Mouse (Mus musculus): ENCODE results near the gene Dhrs11.
"Not testable (repeated sequence)": the region's sequence is repeated elsewhere in the genome, so short reads cannot be mapped to it uniquely, and the experiment has no call there.

Gene Dhrs11

DNA sequence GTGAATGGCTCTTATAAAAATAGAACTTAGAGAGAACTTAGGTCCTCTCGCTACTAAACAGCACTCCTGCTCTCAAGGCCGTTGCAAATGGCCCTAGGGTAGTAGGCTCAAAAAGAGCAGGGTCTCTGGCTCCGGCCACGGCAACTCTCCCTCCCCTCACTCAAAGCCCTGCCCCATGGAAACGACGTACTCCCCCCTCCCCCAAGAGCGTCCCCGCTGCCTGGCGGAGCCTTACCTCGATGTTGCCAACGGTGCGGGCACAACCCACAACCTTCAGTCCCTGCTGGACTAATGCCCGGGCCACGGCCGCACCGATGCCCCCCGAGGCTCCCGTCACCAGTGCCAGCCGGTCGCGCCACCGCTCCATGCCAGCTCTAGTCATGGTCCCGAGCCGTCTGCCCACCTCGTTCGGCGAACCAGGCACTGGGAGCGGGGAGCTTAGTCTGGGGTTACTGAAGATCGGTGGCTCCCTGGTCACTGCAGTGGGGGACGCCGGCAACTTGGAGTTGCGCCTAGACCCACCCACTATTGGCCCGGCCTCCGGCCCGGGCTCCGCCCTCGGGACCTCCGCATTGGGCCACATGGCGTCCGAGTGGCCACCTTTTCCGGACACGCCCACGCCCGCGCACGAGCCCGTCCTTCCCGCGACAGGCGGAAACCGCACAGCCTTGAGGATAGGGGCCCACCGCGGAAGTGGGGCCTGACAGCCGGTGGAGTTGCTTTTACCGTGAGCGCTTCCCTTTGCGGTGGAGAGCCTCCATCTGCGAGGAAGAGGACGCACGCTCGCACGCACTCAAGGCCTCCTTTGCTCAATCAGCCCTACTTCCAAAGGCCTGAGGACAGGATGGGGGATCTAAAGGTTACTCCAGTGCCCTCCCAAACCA, at the start of gene Dhrs11:
Gene Dhrs11 (minus strand): TSS at position 479 of the 884 bp plus-strand sequence.
- peak; percentile 91 for DNase-seq (ENCODE audit: low read depth, low spot score)
- Histone ChIP-seq H3K27me3 (ENCODE audit: control insufficient read depth, insufficient read depth, low read length, poor library complexity, severe bottlenecking) (no peaks in the 10 kb centered on the region), H3K36me3 (ENCODE audit: control insufficient read depth, insufficient read depth, low read length, poor library complexity, severe bottlenecking) (0 out of 2 replicates have a peak, but pooled peaks cover 1% of the 10 kb centered on the region)

DNA sequence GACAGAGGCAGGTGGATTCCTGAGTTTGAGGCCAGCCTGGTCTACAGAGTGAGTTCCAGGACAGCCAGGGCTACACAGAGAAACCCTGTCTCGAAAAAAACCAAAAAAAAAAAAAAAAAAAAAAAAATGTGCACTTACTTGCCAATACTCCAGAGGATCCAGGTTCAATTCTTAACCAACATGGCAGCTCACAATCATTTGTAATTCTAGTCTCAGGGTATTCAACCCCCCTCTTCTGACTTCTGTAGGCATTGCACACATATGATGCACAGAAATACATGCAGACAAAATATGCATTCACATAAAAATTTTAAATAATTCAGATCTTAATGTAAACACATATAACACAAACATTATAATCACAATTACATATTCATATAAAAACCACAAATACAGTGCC, 47.2 kb upstream of the Dhrs11 start:
- not testable (repeated sequence) for H3K36me3 ChIP-seq (ENCODE audit: control insufficient read depth, insufficient read depth, low read length, poor library complexity, severe bottlenecking); H3K27me3 ChIP-seq (ENCODE audit: control insufficient read depth, insufficient read depth, low read length, poor library complexity, severe bottlenecking); DNase-seq (ENCODE audit: low read depth, low spot score)

DNA sequence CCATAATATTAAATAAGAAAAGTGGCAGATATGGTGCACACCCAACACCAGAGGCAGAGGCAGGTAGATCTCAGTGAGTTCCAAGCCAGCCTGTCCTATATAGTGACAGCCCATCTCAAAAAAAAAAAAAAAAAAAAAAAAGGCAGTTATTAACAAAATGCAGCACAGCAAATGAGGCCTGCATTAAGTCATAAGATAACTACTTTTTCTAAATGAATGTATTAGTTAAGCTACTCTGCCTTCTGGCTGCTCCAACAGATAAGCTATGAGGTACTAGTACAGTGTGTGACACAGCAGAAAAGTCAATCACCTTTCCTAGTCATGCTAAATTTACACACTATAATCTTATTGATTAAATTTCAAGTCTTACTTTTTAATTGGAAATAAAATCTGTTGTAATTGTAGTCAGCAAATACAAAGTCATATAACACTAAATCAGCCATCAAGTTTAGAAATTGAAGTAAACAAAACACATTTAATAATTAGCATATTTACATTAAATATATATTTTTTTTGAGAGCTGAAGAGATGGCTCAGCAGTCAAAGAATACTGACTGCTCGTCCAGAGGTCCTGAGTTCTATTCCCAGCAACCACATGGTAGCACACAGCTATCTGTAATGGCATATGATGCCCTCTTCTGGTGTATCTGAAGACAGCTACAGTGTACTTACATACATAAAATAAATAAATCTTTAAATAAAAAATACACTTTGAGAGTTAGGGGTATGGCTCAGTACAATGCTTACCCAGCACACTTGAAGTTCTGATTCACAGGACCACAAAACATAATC, 44.4 kb upstream of the Dhrs11 start:
- no peaks in the 10 kb centered on the region for H3K27me3 ChIP-seq (ENCODE audit: control insufficient read depth, insufficient read depth, low read length, poor library complexity, severe bottlenecking)
- DNase-seq (ENCODE audit: low read depth, low spot score), result no peak
- H3K36me3 ChIP-seq (ENCODE audit: control insufficient read depth, insufficient read depth, low read length, poor library complexity, severe bottlenecking), result 0 out of 2 replicates have a peak, but pooled peaks cover 2% of the 10 kb centered on the region

DNA sequence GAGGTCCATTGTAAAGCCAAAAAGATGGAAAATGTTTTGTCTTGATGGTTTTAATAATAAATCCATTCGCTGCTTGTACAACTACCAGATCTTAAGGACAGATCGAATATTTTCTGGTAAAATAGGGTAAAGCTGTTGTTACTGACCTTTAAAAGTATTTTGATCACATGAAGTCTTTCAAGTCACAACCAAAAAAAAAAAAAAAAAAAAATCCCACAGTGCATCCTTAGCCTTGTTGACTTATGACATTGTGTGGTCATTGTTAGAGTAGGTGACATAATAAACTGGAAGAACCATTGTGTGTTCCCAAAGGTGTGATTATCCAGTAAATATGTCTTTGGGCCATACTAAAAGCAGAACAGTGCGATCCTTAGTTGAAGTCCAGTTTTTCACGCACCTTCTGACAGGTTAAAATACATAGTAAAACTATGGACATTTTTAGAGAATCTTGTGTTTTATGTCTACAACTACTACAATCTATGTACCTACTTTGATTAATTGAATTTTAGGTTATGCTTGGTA, 42.8 kb upstream of the Dhrs11 start:
- Histone ChIP-seq H3K27me3 (ENCODE audit: control insufficient read depth, insufficient read depth, low read length, poor library complexity, severe bottlenecking) (no peaks in the 10 kb centered on the region), H3K36me3 (ENCODE audit: control insufficient read depth, insufficient read depth, low read length, poor library complexity, severe bottlenecking) (0 out of 2 replicates have a peak, but pooled peaks cover 2% of the 10 kb centered on the region)
- DNase-seq (ENCODE audit: low read depth, low spot score), result no peak

DNA sequence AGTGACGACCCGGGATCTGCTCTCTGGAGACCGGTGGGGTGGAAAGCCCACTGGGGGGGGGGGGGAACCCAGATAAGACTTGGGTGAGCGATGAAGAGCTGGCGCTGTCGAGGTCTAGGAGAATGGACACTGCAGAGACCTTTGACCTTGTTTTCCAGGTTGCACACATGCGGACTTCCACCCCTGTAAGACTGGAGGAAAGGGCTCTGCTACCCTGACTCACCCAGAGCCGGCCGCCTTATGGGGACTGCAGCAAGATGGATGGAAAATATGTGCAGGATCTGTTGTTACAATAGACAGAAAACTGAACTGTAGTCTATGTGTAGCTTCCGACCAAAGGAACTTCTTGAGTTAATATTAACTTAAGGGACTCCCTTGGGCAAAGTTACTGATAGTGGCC, 42.3 kb upstream of the Dhrs11 start:
- DNase-seq (ENCODE audit: low read depth, low spot score), result no peak
- H3K36me3 ChIP-seq (ENCODE audit: control insufficient read depth, insufficient read depth, low read length, poor library complexity, severe bottlenecking), result no peaks in the 10 kb centered on the region
- no peaks in the 10 kb centered on the region for H3K27me3 ChIP-seq (ENCODE audit: control insufficient read depth, insufficient read depth, low read length, poor library complexity, severe bottlenecking)

DNA sequence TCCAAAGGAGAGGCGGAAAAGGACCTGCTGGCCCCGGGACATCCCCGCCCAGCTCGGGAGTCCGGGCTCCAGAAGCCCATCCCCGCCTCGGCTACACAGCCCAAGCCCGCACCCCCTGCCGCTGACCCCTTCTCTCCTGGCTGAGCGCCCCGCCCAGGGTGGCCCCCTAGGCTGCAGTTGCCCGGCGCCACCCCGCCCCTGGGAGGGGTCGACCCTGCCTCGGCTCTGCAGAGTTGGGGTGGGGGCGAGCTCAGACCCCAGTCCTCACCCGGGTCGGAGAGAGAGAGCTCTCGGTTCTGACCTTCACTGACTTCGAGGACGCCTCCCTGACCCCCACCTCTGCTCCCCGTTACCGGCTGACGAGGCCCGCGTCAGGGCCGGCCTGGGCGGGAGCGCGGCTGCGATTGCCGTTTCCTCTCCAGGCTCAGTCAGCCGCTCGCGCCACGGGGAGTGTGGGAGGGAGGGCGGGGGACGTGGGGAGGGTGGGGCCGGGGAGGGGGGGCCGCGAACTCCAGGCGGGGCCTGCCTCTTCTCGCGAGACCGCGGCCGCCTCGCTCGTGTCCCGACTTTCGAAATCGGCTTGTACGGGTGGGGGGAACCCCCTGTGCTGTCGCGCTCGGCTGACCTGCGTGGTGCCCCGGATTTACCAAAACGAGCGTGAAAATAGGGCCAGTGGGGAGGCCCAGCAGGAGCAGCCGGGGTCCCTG, 41.7 kb upstream of the Dhrs11 start, which contains the start of gene Ggnbp2:
Gene Ggnbp2 (minus strand): TSS at position 481 of the 707 bp plus-strand sequence.
- DNase-seq (ENCODE audit: low read depth, low spot score), result peak; percentile 96
- Histone ChIP-seq H3K36me3 (ENCODE audit: control insufficient read depth, insufficient read depth, low read length, poor library complexity, severe bottlenecking) (no peaks in the 10 kb centered on the region; the same call in 1 of the 2 replicates), H3K27me3 (ENCODE audit: control insufficient read depth, insufficient read depth, low read length, poor library complexity, severe bottlenecking) (no peaks in the 10 kb centered on the region)

DNA sequence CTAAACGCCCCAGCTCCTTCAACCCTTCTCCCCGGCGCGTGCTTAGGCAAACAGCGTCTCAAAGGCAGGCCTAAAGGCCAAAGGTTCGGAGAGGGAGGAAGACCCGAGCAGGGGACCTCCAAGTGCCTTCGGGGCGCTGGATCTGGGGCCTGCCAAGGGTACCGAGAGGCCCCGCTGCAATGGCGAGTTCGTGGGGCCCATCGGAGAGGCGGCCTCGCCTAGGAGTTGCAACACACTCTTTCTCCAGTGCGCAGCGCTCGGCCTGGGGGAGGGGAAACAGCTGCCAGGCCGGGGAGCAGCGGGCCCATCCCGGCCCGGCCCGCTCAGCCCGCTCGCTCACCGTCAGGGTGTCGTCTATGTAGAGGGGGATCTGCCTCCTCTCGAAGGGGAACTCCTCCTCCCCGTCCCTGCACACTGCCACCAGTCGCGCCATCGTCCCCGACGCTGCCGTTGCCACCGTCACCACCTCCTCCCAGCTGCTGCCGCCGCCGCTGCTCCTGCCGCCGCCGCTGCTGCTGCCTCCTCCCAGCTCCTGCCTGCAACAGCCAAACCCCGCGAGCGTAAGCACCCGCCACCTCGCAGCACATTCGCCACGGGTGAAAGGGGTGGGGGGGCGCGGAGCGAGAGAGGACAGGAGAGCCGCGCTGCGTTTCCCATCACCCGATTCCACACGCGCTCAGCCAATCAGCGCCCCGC, 40.9 kb upstream of the Dhrs11 start:
- Histone ChIP-seq H3K27me3 (ENCODE audit: control insufficient read depth, insufficient read depth, low read length, poor library complexity, severe bottlenecking) (no peaks in the 10 kb centered on the region), H3K36me3 (ENCODE audit: control insufficient read depth, insufficient read depth, low read length, poor library complexity, severe bottlenecking) (peaks cover 2% of the 10 kb centered on the region; the same call in 1 of the 2 replicates)
- DNase-seq (ENCODE audit: low read depth, low spot score), result peak; percentile 95

DNA sequence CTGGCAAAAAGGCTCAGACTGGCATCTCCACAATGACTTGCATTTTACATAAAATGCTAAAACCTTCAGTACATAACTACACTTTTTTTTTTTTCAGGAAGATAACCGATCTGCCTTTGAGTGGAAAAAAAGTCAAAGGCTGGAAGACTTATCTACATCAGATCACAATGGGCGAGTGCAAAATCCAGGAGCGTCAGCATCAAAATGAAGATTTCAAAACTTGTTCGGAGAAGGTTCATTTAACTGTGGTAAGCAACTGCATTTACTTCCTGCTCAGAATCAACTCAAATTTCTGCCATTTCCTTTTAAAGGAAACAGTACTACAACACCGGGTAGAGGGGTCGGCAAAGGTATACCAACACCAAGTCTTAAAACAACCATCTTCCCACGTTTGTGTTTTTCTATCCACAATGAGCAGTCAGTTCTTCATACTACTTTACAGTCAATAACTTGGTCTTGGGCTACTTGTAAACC, 40.0 kb upstream of the Dhrs11 start:
- peak; percentile 18 for DNase-seq (ENCODE audit: low read depth, low spot score)
- Histone ChIP-seq H3K36me3 (ENCODE audit: control insufficient read depth, insufficient read depth, low read length, poor library complexity, severe bottlenecking) (peaks cover 2% of the 10 kb centered on the region; the same call in 1 of the 2 replicates), H3K27me3 (ENCODE audit: control insufficient read depth, insufficient read depth, low read length, poor library complexity, severe bottlenecking) (no peaks in the 10 kb centered on the region)

DNA sequence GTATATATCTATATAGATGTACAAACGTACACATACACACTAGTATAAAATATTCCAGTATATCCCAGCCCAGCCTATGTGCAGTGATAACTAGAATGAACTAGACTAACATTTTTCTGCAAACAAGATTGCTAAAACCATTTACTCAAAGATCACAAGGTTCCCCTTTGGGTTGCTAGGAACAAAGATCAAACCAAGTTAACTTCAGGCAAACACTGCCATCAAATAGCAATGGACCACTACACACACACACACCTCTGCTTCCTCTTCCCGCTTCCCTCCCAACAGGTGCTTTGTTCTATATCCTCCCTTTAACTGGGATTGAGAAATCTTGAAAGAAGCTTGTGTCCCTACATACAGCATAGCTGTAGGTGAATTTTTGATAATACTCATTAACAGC, 38.8 kb upstream of the Dhrs11 start:
- Histone ChIP-seq H3K27me3 (ENCODE audit: control insufficient read depth, insufficient read depth, low read length, poor library complexity, severe bottlenecking) (no peaks in the 10 kb centered on the region), H3K36me3 (ENCODE audit: control insufficient read depth, insufficient read depth, low read length, poor library complexity, severe bottlenecking) (peaks cover 2% of the 10 kb centered on the region; the same call in 1 of the 2 replicates)
- DNase-seq (ENCODE audit: low read depth, low spot score), result no peak

DNA sequence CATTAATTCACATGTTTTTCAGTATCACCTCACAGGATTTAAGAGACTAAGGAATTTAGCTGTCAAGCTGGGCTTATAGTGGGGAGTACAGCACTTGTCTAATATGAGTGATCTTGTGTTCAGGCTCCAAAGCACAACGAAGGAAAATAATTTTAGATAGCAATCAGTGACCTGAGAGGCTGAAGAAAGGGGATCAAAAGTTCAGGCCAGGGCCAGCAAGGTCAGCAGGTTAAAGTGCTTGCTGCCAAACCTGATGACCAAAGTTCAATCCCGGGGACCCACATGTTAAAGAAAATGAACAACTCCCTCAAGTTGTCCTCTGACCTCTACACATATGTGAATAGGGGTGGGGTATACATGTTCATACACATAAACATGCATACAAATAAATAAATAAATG, 36.5 kb upstream of the Dhrs11 start:
- H3K36me3 ChIP-seq (ENCODE audit: control insufficient read depth, insufficient read depth, low read length, poor library complexity, severe bottlenecking), result peaks cover 4% of the 10 kb centered on the region; the same call in 1 of the 2 replicates
- H3K27me3 ChIP-seq (ENCODE audit: control insufficient read depth, insufficient read depth, low read length, poor library complexity, severe bottlenecking), result no peaks in the 10 kb centered on the region
- DNase-seq (ENCODE audit: low read depth, low spot score), result no peak

DNA sequence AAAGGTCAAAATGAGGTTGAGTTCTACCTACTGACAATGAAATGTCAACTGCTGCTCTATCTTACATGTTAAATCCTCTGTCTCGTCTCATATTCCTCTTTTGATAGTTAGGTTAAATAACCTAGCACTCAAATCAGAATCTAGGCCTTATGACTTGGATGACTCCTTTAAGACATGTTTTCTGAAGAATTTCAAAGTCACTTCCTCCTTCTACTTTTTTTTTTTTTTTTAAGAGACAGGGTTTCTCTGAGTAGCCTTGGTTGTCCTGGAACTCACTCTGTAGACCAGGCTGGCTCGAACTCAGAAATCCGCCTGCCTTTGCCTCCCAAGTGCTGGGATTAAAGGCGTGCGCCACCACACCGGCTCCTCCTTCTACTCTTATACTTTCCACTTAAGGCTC, 26.5 kb upstream of the Dhrs11 start:
- H3K36me3 ChIP-seq (ENCODE audit: control insufficient read depth, insufficient read depth, low read length, poor library complexity, severe bottlenecking), result peaks cover 11% of the 10 kb centered on the region
- DNase-seq (ENCODE audit: low read depth, low spot score), result no peak

DNA sequence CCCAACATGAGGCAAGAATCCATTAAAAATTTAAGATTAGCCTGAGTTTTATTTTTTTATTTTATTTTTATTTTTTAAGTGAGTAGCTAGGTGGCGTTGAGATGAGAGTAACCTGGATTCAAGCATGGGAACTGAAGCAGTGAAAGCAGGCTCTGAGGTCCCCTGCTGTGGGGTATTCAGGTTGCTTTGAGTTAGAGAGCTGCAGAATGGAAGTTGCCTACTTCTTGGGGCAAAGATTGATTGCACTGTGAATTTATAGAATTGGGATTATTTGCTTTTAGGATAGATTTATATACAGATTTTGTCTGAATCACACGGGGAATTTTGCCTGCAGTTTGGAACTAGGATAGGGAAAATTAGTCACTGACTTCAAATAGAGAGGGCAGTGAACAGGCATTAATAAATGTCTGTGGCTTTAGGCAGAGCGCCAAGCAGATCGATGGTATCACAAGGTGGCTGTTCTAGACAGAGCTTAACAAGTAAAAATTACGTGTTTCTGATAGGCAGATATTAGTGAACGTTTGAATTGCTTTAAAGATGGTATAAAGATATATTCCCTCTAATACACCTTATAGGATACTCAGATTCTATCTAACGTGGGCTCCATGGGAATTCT, 18.8 kb upstream of the Dhrs11 start:
- DNase-seq (ENCODE audit: low read depth, low spot score), result no peak
- Histone ChIP-seq H3K27me3 (ENCODE audit: control insufficient read depth, insufficient read depth, low read length, poor library complexity, severe bottlenecking) (no peaks in the 10 kb centered on the region), H3K36me3 (ENCODE audit: control insufficient read depth, insufficient read depth, low read length, poor library complexity, severe bottlenecking) (peaks cover 10% of the 10 kb centered on the region; the same call in 1 of the 2 replicates)

More for the DNA sequence above, 26.5 kb upstream of the Dhrs11 start:
- H3K27me3 ChIP-seq (ENCODE audit: control insufficient read depth, insufficient read depth, low read length, poor library complexity, severe bottlenecking), result no peaks in the 10 kb centered on the region

DNA sequence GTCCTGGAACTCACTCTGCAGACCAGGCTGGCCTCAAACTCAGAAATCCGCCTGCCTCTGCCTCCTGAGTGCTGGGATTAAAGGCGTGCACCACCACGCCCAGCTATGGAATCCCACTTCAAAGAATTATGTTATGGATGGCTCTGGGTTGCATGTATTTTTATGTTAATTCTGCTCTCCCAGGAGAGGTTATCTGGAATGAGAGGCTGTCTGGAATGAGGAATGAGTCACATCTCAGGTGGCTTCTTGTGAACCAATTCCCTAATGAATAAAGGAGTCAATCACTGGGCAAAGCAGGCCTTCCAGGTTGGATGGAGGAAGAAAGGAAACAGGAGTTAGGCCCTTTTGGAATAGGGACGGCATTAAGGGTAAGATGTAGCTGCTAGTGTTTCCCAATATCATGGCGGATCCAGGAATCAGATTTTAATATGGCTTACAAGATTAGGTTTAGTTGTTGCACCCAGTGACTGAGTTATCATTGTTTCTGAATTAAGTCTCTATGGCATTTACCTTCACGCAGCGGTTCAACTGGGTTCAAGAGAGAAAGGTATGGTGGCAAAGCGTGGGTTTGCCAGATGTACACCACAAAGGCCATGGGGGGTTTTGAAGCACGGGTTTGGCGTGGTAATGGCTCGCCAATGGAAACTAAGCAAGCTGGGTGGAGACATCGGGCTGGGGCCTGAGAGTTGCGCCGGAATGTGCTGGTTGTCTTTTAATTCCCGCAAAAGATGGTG, 18.1 kb upstream of the Dhrs11 start:
- peaks cover 10% of the 10 kb centered on the region; the same call in 1 of the 2 replicates for H3K36me3 ChIP-seq (ENCODE audit: control insufficient read depth, insufficient read depth, low read length, poor library complexity, severe bottlenecking)
- DNase-seq (ENCODE audit: low read depth, low spot score), result no peak

More for the DNA sequence above, 18.1 kb upstream of the Dhrs11 start:
- H3K27me3 ChIP-seq (ENCODE audit: control insufficient read depth, insufficient read depth, low read length, poor library complexity, severe bottlenecking), result no peaks in the 10 kb centered on the region

Measured in splenic B cell, adult 2 months (primary cell).